Mouse (Mus musculus) cerebellum, adult 11 months (tissue): Measurements from ENCODE around the gene Smyd2.

ENCODE experiments used
- DNase-seq: peaks from one replicate; pipeline ENCODE4 v3.0.0; 2022

Gene Smyd2

GRCm38 (mm10) chr1:189921818-189922592 lies at the start of gene Smyd2:
TSS of gene Smyd2 (minus strand) at chr1:189922363.
- DNase-seq, result peak; percentile 70

DNA sequence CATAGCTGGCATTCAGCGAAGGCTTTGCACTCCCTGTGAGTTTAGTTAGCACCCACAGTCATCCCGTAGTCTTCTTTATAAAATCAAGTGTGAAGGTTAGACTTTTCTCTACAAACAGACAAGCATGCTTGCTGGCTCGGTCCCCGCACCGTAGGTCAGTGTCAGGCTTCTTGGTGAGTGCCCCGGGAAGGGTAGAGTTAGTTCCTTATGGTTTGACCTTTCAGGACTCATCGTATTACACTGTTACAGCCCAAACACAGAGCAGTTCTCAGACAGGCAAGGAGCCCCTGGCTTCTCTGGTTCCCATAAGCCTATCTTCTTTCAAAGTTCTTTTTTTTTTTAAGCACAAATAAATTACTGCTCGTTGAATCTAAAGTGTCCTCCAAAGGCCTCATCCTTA lies 48.2 kb upstream of the Smyd2 start:
- no peak for DNase-seq

- DNase-seq, result no peak
Observed at GRCm38 (mm10) chr1:189968027-189968426, 45.9 kb upstream of the Smyd2 start.

GRCm38 (mm10) chr1:189960481-189960880 lies 38.3 kb upstream of the Smyd2 start:
- no peak for DNase-seq

DNA sequence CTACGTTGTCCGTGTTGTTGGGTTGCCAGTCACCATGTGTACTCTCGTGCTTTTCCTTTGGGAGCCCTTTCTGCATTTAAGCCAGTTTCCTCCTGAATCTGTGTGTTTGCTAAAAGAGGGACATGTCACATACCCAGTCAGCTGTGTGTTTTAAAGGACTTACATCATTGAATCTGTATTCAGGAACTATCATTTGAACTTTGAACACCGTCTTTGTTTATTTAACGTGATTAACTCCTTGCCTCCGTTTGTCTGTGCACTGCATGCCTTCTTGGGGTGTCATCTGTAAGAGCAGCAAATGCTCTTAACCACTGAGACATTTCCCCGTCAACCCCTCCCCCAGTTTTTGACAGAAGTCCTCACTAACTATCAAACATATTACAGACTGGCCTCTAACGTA lies 37.6 kb upstream of the Smyd2 start:
- no peak for DNase-seq

DNA sequence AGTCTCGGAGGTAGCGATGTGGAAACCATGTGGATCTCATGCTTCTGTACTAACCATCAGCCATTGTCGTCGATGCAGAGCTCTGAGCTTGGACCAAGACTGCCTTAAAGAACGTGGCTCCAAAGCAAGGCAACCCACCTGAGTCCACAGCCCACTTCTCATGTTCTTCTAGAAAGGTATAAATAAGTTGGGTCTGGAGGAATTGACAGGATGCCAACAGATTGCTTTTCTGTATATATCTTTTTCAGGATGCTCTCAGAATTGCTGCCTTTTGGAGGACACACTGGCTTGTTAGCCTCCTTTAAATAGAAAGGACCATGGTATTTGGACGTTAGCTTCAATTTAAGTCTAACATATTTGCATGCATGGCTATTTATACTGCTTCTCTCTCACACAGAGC lies 29.7 kb upstream of the Smyd2 start:
- no peak for DNase-seq

- no peak for DNase-seq
Observed at GRCm38 (mm10) chr1:189947411-189947810, 25.2 kb upstream of the Smyd2 start.

DNA sequence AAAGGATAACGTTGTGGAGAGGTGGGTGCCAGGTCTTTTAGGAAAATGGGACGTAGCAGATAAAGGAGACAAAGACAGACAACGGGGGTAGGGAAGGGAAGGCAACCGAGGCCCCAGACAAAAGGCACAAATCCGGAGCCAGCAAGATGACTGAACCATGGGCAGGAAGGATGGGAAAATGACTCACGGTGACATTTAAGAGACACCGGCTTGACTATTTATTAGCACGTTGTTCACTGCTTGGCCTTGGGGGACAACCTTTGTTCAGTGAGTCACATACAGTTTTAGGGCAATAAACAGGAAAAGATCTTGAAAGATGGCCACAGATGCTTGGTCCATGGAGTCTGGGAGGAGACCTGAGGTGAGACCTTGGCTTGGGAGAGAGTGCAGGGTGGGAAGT lies 24.0 kb upstream of the Smyd2 start:
- no peak for DNase-seq

DNA sequence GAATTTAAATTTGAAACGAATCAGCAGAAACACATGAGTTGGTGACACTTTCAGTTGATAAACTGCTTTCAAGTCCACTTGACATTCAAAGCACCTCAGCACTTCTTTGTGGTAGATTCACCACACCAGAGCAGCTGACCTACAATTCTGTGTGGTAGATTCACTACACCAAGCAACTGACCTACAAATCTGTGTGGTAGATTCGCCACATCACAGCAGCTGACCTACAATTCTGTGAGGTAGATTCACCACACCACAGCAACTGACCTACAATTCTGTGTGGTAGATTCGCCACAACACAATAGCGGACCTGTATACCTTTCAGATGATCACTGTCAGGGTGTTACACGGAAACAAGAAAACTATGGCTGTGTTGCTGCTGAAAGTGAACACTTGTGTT lies 19.6 kb upstream of the Smyd2 start:
- no peak for DNase-seq

DNA sequence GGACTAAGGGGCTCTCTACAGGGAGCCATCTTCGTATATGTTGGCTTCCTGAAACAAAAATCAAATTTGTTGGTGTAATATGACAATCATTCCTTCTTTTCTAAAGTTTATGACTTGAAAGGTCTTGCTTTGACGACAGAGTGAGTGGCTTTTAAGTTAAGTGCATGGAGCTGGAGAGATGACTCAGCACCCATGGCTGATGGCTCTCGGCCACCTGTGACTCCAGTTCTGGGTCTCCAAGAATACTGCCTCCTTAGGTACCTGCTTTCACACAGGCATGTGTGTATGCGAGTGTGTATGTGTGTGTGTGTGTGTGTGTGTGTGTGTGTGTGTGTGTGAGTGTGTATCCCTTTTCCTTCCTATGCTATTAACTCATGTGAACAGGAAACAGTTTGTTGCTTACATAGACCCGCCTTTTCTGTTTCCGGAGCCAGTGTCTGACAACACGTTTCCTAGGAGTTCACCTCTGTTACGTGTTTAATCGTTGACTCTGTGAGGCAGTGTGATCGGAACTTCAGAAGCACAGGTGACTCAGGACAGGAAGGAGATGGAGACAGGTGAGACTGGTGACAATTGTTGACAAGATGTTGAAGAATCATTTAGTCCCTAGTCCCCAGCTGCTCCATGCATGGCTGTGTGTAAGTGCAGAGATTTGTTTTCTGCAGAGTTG lies 14.4 kb upstream of the Smyd2 start:
- DNase-seq, result no peak

DNA sequence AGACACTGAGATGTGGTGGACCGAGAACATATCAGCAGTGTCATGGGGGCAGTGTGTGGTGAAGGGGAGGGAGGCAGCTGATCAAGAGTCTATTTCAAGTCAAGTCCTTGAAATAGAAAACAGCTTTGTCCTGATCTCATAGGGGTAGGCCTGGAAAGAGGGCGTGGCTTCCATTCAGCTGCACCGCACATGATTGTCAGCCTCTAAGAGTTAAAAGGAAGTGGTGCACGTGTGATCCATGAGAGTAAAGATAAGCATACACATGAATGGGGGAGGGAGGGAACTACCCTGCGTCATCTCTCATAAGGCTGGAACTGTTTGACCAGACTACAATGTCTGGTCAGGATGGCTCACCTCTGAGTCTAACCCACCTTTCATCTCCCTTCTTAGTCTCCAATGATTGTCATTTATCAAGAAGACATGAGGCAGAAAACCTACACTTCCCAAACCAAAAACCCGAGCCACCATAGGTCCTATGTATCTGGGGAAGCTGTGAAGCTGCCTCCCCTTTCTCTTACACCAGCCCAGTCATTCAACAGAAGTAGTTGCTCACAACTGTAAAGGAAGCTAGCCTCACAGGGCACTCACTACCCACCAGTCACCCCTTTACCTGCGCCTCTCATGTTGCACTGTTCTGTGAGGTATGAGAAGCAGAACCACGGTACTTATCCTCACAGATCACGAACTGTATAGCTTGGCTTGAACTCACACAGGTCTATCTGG lies 11.5 kb upstream of the Smyd2 start:
- DNase-seq, result no peak

- no peak for DNase-seq
Observed at GRCm38 (mm10) chr1:189932976-189933375, 10.8 kb upstream of the Smyd2 start.

GRCm38 (mm10) chr1:189932190-189932589 lies 10.0 kb upstream of the Smyd2 start:
- no peak for DNase-seq

DNA sequence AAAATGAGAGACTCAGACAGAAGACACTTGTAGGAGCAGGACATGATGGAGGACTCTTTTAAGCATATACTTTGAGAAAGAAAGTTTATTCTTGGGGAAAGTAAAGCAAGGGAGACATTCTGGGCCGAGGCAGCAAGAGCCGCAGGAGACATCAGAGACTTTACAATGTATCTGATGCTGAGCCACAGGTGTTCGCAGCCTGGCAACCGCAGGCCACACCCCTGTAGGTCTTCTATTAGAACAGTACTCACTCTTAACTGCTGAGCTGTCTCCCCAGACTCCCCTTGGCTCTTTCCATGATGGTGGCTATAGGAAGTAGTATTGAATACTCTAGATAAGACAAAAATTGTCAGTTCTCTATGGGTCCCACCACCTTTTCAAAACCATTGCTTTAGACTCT lies 7.7 kb upstream of the Smyd2 start:
- no peak for DNase-seq

GRCm38 (mm10) chr1:189927644-189928043 lies 5.5 kb upstream of the Smyd2 start:
- DNase-seq, result peak; percentile 53

GRCm38 (mm10) chr1:189926279-189926678 lies 4.1 kb upstream of the Smyd2 start:
- no peak for DNase-seq

DNA sequence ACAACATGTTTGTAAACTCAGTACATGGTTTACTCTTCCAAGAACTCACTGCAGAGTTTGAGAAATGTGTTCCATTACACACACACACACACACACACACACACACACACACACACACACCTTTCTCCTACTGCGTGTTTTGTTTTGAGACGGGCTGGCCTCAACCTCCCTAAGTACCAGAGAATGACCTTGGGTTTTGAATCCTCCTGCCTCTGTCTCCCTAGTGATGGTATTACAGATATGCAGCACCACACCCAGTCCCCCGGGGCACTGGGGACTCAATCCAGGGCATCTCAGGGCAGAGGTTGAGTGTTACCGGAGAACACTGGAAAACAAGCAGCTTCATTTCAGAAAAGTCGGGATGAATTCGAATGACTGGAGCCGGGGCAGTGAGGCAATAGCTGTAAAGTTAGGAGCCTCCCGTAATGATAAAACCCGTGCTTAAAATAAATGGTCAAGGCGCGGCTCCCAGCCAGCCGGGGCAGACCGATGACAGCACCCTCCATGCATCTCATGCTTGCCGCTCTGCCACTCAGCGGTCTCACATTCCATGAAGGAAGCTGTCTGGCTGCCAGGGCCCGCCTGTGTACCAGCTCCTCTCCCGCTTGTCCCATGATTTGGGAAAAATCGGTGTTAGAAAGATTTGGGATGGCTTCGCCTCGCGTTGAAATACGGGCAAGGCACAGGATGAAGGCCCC lies 1.9 kb upstream of the Smyd2 start:
- DNase-seq, result no peak

GRCm38 (mm10) chr1:189923157-189923556 lies 994 bp upstream of the Smyd2 start:
- DNase-seq, result no peak

- DNase-seq, result no peak
Observed at GRCm38 (mm10) chr1:189922721-189923120, 558 bp upstream of the Smyd2 start.

DNA sequence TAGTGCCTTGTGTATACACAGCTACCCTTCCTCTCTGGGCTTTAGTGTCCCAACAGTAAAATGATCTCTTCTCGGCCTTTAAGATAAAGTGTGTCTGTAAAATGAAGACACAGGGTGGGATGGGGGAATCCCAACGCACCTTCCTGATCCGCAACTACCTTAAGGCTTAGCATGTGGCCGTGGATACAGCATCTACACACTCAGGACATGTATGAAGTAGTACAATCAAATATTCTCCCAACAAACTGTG lies 670 bp downstream of the Smyd2 start:
- no peak for DNase-seq

DNA sequence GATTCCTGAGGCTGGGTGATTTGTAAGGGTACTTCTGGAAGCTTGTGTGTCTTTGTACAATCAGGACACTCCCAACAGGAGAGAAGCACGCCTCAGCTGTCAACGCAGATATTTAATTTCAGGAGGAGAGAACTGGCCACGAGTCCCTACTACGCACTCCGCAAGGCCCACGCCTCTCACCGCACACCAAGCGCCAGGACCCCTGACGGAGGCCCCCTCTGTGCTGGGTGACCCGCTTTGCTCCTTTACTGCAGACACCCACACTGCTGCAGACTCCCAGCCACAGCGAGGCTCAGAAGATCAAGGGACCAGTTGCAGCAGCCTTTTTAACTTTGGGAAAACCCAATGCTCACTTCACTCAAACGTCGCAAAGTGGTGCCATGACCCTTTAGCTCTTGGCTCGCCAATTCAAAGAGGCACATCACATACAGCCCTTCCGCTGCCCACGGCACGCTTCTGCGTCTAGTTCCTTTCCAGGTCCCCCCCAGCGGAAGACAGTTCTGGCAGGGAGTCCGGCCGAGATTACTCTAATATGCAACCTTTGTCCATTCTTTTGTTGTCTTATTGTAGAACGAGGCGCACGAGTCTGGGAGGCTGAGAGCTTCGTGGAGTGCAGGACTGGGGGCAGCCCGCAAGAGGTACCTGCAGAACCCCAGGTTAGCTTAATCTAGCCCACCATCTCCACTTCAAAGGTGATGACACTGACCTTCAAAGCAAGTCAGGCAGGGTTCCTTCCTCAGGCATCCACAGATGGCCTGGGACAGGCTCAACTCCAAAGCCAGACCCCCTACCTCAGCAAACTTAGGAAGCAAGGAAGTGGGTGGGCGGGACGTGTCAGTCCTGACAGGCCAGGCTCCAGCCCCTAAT lies 1.2 kb downstream of the Smyd2 start:
- DNase-seq, result peak; percentile 26

- no peak for DNase-seq
Observed at GRCm38 (mm10) chr1:189919756-189920155, 2.4 kb downstream of the Smyd2 start.

DNA sequence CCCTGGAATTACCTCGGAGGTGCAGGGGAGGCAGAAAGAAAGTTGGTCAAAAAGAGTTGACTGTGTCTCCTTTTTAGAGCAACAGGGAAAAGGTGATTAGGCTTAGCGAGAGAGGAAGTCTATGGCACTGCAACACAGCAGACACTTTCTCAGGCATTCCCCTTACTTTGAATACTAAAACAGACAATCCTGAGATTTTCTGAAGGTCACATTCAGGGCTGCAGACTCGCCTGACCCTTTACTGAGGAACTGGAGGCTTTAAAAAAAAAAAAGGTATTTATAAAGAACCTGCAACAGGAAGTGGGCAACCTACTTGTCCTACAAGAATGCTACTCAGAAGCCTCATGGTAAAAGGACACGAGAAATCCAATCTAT lies 5.0 kb downstream of the Smyd2 start:
- no peak for DNase-seq
